Mouse (Mus musculus) MEL (cell line): ENCODE data around the gene Ctdsp1. TPM values are rescaled to one million over a fixed set of nuclear protein-coding genes. Genes with fewer than 3 reads are reported as not detected.

ENCODE experiments used
- DNase-seq: peaks from one replicate; pipeline ENCODE4 v3.0.0; 2011; ENCODE audit warnings: low read depth, low spot score
- H3K27ac ChIP-seq: 2 replicates; pipeline ENCODE4 v1.5.1; 2012; ENCODE audit warnings: low read depth, mild to moderate bottlenecking, control low read depth, low read length, moderate library complexity; ENCODE audit not compliant: control insufficient read depth
- H3K27me3 ChIP-seq, 2 experiments: fragments of 150-350 bp in 1 of 2; sonication (generic) in 1 of 2; 2 replicates each; pipeline ENCODE4 v1.6.1; 2012; ENCODE audit warnings: low read length in 2 of 2, mild to moderate bottlenecking in 2 of 2, improper control_type of control experiment in 1 of 2, moderate library complexity in 1 of 2; ENCODE audit not compliant: insufficient read depth in 2 of 2, control insufficient read depth in 1 of 2
- H3K36me3 ChIP-seq, 2 experiments: 2 replicates each; pipeline ENCODE4 v1.6.1; 2012 to 2014; ENCODE audit warnings: low read length in 2 of 2, improper control_type of control experiment in 1 of 2, inconsistent platforms in 1 of 2, mild to moderate bottlenecking in 1 of 2; ENCODE audit not compliant: insufficient read depth in 2 of 2, control insufficient read depth in 1 of 2
- H3K4me1 ChIP-seq, 2 experiments: fragments of 150-350 bp in 1 of 2; sonication (generic) in 1 of 2; 2 replicates each; pipeline ENCODE4 v1.6.1; 2012; ENCODE audit warnings: low read length in 2 of 2, improper control_type of control experiment in 1 of 2, mild to moderate bottlenecking in 1 of 2; ENCODE audit not compliant: insufficient read depth in 2 of 2, control insufficient read depth in 1 of 2
- H3K4me3 ChIP-seq, 2 experiments: fragments of 150-350 bp in 1 of 2; sonication (generic) in 1 of 2; 2 replicates each; pipeline ENCODE4 v1.5.1; 2012; ENCODE audit warnings: low read depth in 2 of 2, low read length in 2 of 2, mild to moderate bottlenecking in 2 of 2, moderate library complexity in 2 of 2, control low read depth in 1 of 2, improper control_type of control experiment in 1 of 2; ENCODE audit not compliant: control insufficient read depth in 1 of 2, insufficient read depth in 1 of 2
- H3K79me2 ChIP-seq: 2 replicates; pipeline ENCODE4 v1.6.1; 2012; ENCODE audit warnings: mild to moderate bottlenecking, low read length, moderate library complexity; ENCODE audit not compliant: control insufficient read depth, poor library complexity, insufficient read depth
- H3K9ac ChIP-seq: 2 replicates; pipeline ENCODE4 v1.6.1; 2012; ENCODE audit warnings: low read depth, mild to moderate bottlenecking, control low read depth, low read length, moderate library complexity; ENCODE audit not compliant: control insufficient read depth, poor library complexity, severe bottlenecking
- H3K9me3 ChIP-seq: fragments of 150-350 bp; sonication (generic); replicated peaks from 2 replicates; pipeline ENCODE4 v1.6.1; 2012; ENCODE audit warnings: mild to moderate bottlenecking, low read length, improper control_type of control experiment, moderate library complexity; ENCODE audit not compliant: insufficient read depth
- CHD1 ChIP-seq: IDR thresholded peaks from 2 replicates; pipeline ENCODE4 v1.6.1; 2012; ENCODE audit warnings: low read depth, mild to moderate bottlenecking, inconsistent platforms, low read length, improper control_type of control experiment
- E2F4 ChIP-seq: IDR thresholded peaks from 2 replicates; pipeline ENCODE4 v1.6.1; 2011; ENCODE audit warnings: low read depth, low read length, improper control_type of control experiment, borderline replicate concordance
- ELF1 ChIP-seq: IDR thresholded peaks from 2 replicates; pipeline ENCODE4 v1.6.1; 2014; ENCODE audit warnings: low read depth, mild to moderate bottlenecking, inconsistent platforms, low read length, improper control_type of control experiment, moderate library complexity
- EP300 ChIP-seq, 2 experiments: IDR thresholded peaks; 2 replicates each; pipeline ENCODE4 v1.6.1; 2011; ENCODE audit warnings: improper control_type of control experiment in 2 of 2, low read length in 2 of 2, low read depth in 1 of 2, mild to moderate bottlenecking in 1 of 2
- ETS1 ChIP-seq: IDR thresholded peaks from 2 replicates; pipeline ENCODE4 v1.6.1; 2012; ENCODE audit warnings: low read depth, mild to moderate bottlenecking, inconsistent platforms, low read length, improper control_type of control experiment, moderate library complexity
- GATA1 ChIP-seq: IDR thresholded peaks from 2 replicates; pipeline ENCODE4 v1.6.1; 2011; ENCODE audit warnings: low read depth, low read length, improper control_type of control experiment
- HCFC1 ChIP-seq: IDR thresholded peaks from 2 replicates; pipeline ENCODE4 v1.6.1; 2012; ENCODE audit warnings: low read depth, mild to moderate bottlenecking, inconsistent platforms, low read length, improper control_type of control experiment, moderate library complexity
- MAX ChIP-seq: IDR thresholded peaks from 2 replicates; pipeline ENCODE4 v1.6.1; 2011; ENCODE audit warnings: low read length, improper control_type of control experiment
- MAZ ChIP-seq: IDR thresholded peaks from 2 replicates; pipeline ENCODE4 v1.6.1; 2012; ENCODE audit warnings: low read depth, mild to moderate bottlenecking, inconsistent platforms, low read length, improper control_type of control experiment
- MYC ChIP-seq: IDR thresholded peaks from 2 replicates; pipeline ENCODE4 v1.6.1; 2011; ENCODE audit warnings: low read depth, mild to moderate bottlenecking, low read length, improper control_type of control experiment, moderate library complexity
- NELFE ChIP-seq: IDR thresholded peaks from 2 replicates; pipeline ENCODE4 v1.6.1; 2011; ENCODE audit warnings: low read depth, low read length, improper control_type of control experiment
- NRF1 ChIP-seq: IDR thresholded peaks from 2 replicates; pipeline ENCODE4 v1.6.1; 2014; ENCODE audit warnings: low read depth, mild to moderate bottlenecking, inconsistent platforms, low read length, improper control_type of control experiment, moderate library complexity; ENCODE audit not compliant: poor library complexity, insufficient read depth, severe bottlenecking
- RAD21 ChIP-seq: IDR thresholded peaks from 2 replicates; pipeline ENCODE4 v1.6.1; 2011; ENCODE audit warnings: mild to moderate bottlenecking, low read depth, low read length, improper control_type of control experiment
- RCOR1 ChIP-seq: IDR thresholded peaks from 2 replicates; pipeline ENCODE4 v1.6.1; 2012; ENCODE audit warnings: low read depth, mild to moderate bottlenecking, inconsistent platforms, low read length, improper control_type of control experiment
- SIN3A ChIP-seq: IDR thresholded peaks from 2 replicates; pipeline ENCODE4 v1.6.1; 2012; ENCODE audit warnings: low read length, improper control_type of control experiment, inconsistent platforms
- SMC3 ChIP-seq: IDR thresholded peaks from 2 replicates; pipeline ENCODE4 v1.6.1; 2011; ENCODE audit warnings: low read depth, low read length, improper control_type of control experiment
- TCF12 ChIP-seq: IDR thresholded peaks from 2 replicates; pipeline ENCODE4 v1.6.1; 2014; ENCODE audit warnings: low read depth, mild to moderate bottlenecking, inconsistent platforms, low read length, improper control_type of control experiment, moderate library complexity
- USF1 ChIP-seq: IDR thresholded peaks from 2 replicates; pipeline ENCODE4 v1.6.1; 2014; ENCODE audit warnings: low read depth, mild to moderate bottlenecking, inconsistent platforms, low read length, improper control_type of control experiment, moderate library complexity
- USF2 ChIP-seq, 2 experiments: IDR thresholded peaks; 2 replicates each; pipeline ENCODE4 v1.6.1; 2011 to 2012; ENCODE audit warnings: improper control_type of control experiment in 2 of 2, low read length in 2 of 2, borderline replicate concordance in 1 of 2, inconsistent platforms in 1 of 2, low read depth in 1 of 2, mild to moderate bottlenecking in 1 of 2; ENCODE audit not compliant: insufficient read depth in 1 of 2
- polyA plus RNA-seq, 2 experiments: library from polyadenylated mRNA; stranded (reverse) in 1 of 2; unstranded in 1 of 2; fragments of >175 nt in 1 of 2; fragments of >200 nt in 1 of 2; gene quantifications; 2 replicates each; pipeline versions ENCODE4 v1.2.1 to v1.2.4; 2012; ENCODE audit warnings: low replicate concordance in 2 of 2, low read depth in 1 of 2; ENCODE audit not compliant: insufficient read length in 2 of 2, insufficient read depth in 1 of 2, missing spikeins in 1 of 2
- total RNA-seq: library from RNA; depleted of rRNA; stranded (reverse); fragments of 300-350 nt; gene quantifications from 2 replicates; pipeline ENCODE4 v1.2.3, GENCODE M21; 2012

Gene Ctdsp1
- total and polyA plus RNA-seq, 3 experiments: 18.0 to 69.8 TPM; not detected in 1

- TF ChIP-seq NRF1: no peak
- TF ChIP-seq EP300 (IDR thresholded peaks at IDR 0.05; ENCODE audit: low read depth in 1 of 2, low read length in 2 of 2): peak; percentile 53 to 61; a peak in 3 of 4 replicates
- peak; percentile 53 for TF ChIP-seq TCF12
- TF ChIP-seq, all 39 proteins: peak for 14
These were observed 44.3 kb downstream of the Ctdsp1 start (continued) for GRCm38 (mm10) chr1:74435563-74435962.

GRCm38 (mm10) chr1:74437702-74438427 lies 46.6 kb downstream of the Ctdsp1 start:
- Histone ChIP-seq H3K4me1 (peaks cover 3 to 32% of the 10 kb centered on the region in 2 experiments; a peak in 3 of 4 replicates), H3K27ac (no peak overlapping the region)

GRCm38 (mm10) chr1:74439166-74439876 lies 48.0 kb downstream of the Ctdsp1 start:
- Histone ChIP-seq H3K9me3 (no peaks in the 10 kb centered on the region), H3K79me2 (no peaks in the 10 kb centered on the region), H3K4me3 (no peak overlapping the region), H3K36me3 (peaks cover 13 to 39% of the 10 kb centered on the region in 2 experiments), H3K27me3 (no peaks in the 10 kb centered on the region), H3K27ac (peak overlapping the region; percentile 43), H3K4me1 (peaks cover 3 to 31% of the 10 kb centered on the region in 2 experiments; a peak in 3 of 4 replicates), H3K9ac (no peak overlapping the region)
- peak; percentile 53; the same call in 1 of the 2 replicates for TF ChIP-seq ELF1
- no peak for TF ChIP-seq E2F4
- TF ChIP-seq RCOR1: peak; percentile 86
- no peak for TF ChIP-seq HCFC1
- 0 out of 2 replicates have a peak, but pooled peaks have one; percentile 28 for TF ChIP-seq TCF12
- peak; percentile 14; the same call in 1 of the 2 replicates for TF ChIP-seq SMC3
- 0 out of 2 replicates have a peak, but pooled peaks have one; percentile 66 for TF ChIP-seq MYC
- TF ChIP-seq GATA1: peak; percentile 64
- no peak for TF ChIP-seq NELFE
- no peak for TF ChIP-seq MAZ
- no peak for TF ChIP-seq RAD21
- peak; percentile 56 to 79; a peak in 3 of 4 replicates for TF ChIP-seq EP300 (IDR thresholded peaks at IDR 0.05; ENCODE audit: low read depth in 1 of 2, low read length in 2 of 2)
- peak; percentile 59; the same call in 1 of the 2 replicates for TF ChIP-seq SIN3A
- TF ChIP-seq ETS1: 0 out of 2 replicates have a peak, but pooled peaks have one; percentile 36
- TF ChIP-seq USF1: no peak
- peak; percentile 88 for DNase-seq

More at GRCm38 (mm10) chr1:74437702-74438427, 46.6 kb downstream of the Ctdsp1 start:
- Histone ChIP-seq H3K4me3 (no peak overlapping the region), H3K9ac (no peak overlapping the region), H3K27me3 (no peaks in the 10 kb centered on the region), H3K79me2 (no peaks in the 10 kb centered on the region), H3K9me3 (no peaks in the 10 kb centered on the region), H3K36me3 (peaks cover 11 to 39% of the 10 kb centered on the region in 2 experiments)
- TF ChIP-seq USF1 (peak; percentile 89), MAX (peak; percentile 80), CHD1 (no peak), USF2 (IDR thresholded peaks at IDR 0.05; ENCODE audit: borderline replicate concordance in 1 of 2, insufficient read depth in 1 of 2, low read depth in 1 of 2, low read length in 2 of 2) (peak; percentile 41 to 45; a peak in 2 of 4 replicates)
- peak; percentile 76 for DNase-seq
